11 mouse cellular contexts compared by ENCODE assay signal in the genomic region with DNA sequence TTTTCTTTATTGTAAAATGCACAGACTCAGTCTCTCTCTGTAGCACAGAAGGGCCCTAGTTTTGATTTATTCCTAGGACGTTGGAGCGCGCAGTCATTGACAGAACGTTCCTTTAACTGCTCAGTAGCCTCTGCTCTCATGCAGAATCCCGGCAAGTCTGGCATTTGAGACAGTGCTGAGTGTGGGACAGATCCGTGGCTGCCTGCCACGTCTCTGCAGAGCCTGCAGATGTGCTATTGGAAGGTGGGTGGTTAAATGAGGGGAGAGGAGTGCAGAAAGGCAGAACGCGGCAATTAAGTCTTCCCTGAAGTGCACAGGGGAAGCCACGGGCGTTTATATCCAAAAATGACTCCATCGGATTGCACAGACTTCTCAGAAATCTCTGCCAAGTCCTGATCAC.
DNase-seq lines count a peak whose midpoint lies in the region; TF ChIP-seq lines count a peak whose summit lies in the region.
"Had no signal": no experiment of that assay in that cellular context is flagged by ENCODE, and none has a peak within 500 bp of the region (broad histone marks: within the 10 kb centered on the region; RNA-seq: fewer than 3 reads in every experiment).

No protein-coding gene starts in this region.

- no peaks in the 10 kb centered on the region for H3K4me1 ChIP-seq in heart, adult 2 months (ENCODE audit: control insufficient read depth, insufficient read depth, low read length)
- H3K4me1 ChIP-seq: midbrain, embryonic 15.5 days had no signal

- intact Hi-C loops in heart, postnatal 10 days (cut with DNase I): no loop called here
- intact Hi-C loops in heart, adult 2 months (cut with DNase I): no loop called here
- intact Hi-C loops in left cerebral cortex, postnatal 25 days (cut with DNase I): no loop called here

- no peak for TF ChIP-seq EP300 in heart, adult 2 months (IDR thresholded peaks at IDR 0.05; ENCODE audit: insufficient read depth, low read depth, low read length)

- H3K27ac ChIP-seq in heart, adult 2 months: no peak overlapping the region
- H3K27ac ChIP-seq: midbrain, embryonic 15.5 days had no signal

- no peak for TF ChIP-seq POLR2A in heart, adult 2 months (IDR thresholded peaks at IDR 0.05; ENCODE audit: insufficient read depth, low read depth, low read length)

- no peaks in the 10 kb centered on the region for H3K36me3 ChIP-seq in heart, adult 2 months (ENCODE audit: control insufficient read depth, insufficient read depth, low read length)
- H3K36me3 ChIP-seq: midbrain, embryonic 15.5 days had no signal

- H3K79me2 ChIP-seq in heart, adult 2 months (replicated peaks; ENCODE audit: control insufficient read depth, insufficient read depth, low read length): no peaks in the 10 kb centered on the region

- no peak for TF ChIP-seq CTCF in heart, adult 2 months (IDR thresholded peaks at IDR 0.05)

- DNase-seq in heart, postnatal 10 days: peak; percentile 2 to 16
- no peak for DNase-seq in heart, adult 2 months
- peak; percentile 1 to 64 for DNase-seq in frontal cortex, adult 2 months (ENCODE audit: extremely low spot score in 1 of 2, low spot score in 1 of 2)
- DNase-seq in heart, postnatal 4 days: peak; percentile 10
- DNase-seq in left cerebral cortex, postnatal 25 days (ENCODE audit: low spot score in 2 of 2): peak; percentile 43 to 53
- DNase-seq in ovary, postnatal 14 days (ENCODE audit: low spot score): no peak
- no peak for DNase-seq in natural killer cell, adult 2 months (ENCODE audit: low spot score in 2 of 2)
- DNase-seq: kidney, postnatal 4 days; lung, adult 18-20 months; thymus, postnatal 14 days had no signal

- no peak overlapping the region for H3K4me3 ChIP-seq in heart, adult 2 months
- H3K4me3 ChIP-seq: midbrain, embryonic 15.5 days had no signal

- H3K27me3 ChIP-seq in heart, adult 2 months (ENCODE audit: control insufficient read depth, insufficient read depth, low read length): no peaks in the 10 kb centered on the region
- H3K27me3 ChIP-seq: midbrain, embryonic 15.5 days had no signal

- H3K9ac ChIP-seq in heart, adult 2 months (ENCODE audit: low read depth, low read length): no peak overlapping the region
- H3K9ac ChIP-seq: midbrain, embryonic 15.5 days had no signal

- 54% methylated on average over 12 of the region's 12 CpGs for WGBS in heart, adult 2 months

Comparison
In these comparisons a context has a peak if more than half of its experiments do, and no peak if none do; other contexts are left out.
1. DNase-seq: peak in heart, postnatal 10 days (2 of 2), frontal cortex, adult 2 months (2 of 2), heart, postnatal 4 days (single experiment) and left cerebral cortex, postnatal 25 days (2 of 2); none in heart, adult 2 months (0 of 2), ovary, postnatal 14 days (single experiment) and natural killer cell, adult 2 months (0 of 2).